Mouse (Mus musculus) MEL (cell line): ENCODE results near the gene Omd. TPM values are rescaled to one million over a fixed set of nuclear protein-coding genes. Genes with fewer than 3 reads are reported as not detected.
"Not testable (repeated sequence)": the region's sequence is repeated elsewhere in the genome, so short reads cannot be mapped to it uniquely, and the experiment has no call there.

Source experiments
- DNase-seq: peaks from one replicate; pipeline ENCODE4 v3.0.0; 2011; ENCODE audit warnings: low read depth, low spot score
- H3K27ac ChIP-seq: 2 replicates; pipeline ENCODE4 v1.5.1; 2012; ENCODE audit warnings: low read depth, mild to moderate bottlenecking, control low read depth, low read length, moderate library complexity; ENCODE audit not compliant: control insufficient read depth
- H3K27me3 ChIP-seq, 2 experiments: fragments of 150-350 bp in 1 of 2; sonication (generic) in 1 of 2; 2 replicates each; pipeline ENCODE4 v1.6.1; 2012; ENCODE audit warnings: low read length in 2 of 2, mild to moderate bottlenecking in 2 of 2, improper control_type of control experiment in 1 of 2, moderate library complexity in 1 of 2; ENCODE audit not compliant: insufficient read depth in 2 of 2, control insufficient read depth in 1 of 2
- H3K36me3 ChIP-seq, 2 experiments: 2 replicates each; pipeline ENCODE4 v1.6.1; 2012 to 2014; ENCODE audit warnings: low read length in 2 of 2, improper control_type of control experiment in 1 of 2, inconsistent platforms in 1 of 2, mild to moderate bottlenecking in 1 of 2; ENCODE audit not compliant: insufficient read depth in 2 of 2, control insufficient read depth in 1 of 2
- H3K4me1 ChIP-seq, 2 experiments: fragments of 150-350 bp in 1 of 2; sonication (generic) in 1 of 2; 2 replicates each; pipeline ENCODE4 v1.6.1; 2012; ENCODE audit warnings: low read length in 2 of 2, improper control_type of control experiment in 1 of 2, mild to moderate bottlenecking in 1 of 2; ENCODE audit not compliant: insufficient read depth in 2 of 2, control insufficient read depth in 1 of 2
- H3K4me3 ChIP-seq, 2 experiments: fragments of 150-350 bp in 1 of 2; sonication (generic) in 1 of 2; 2 replicates each; pipeline ENCODE4 v1.5.1; 2012; ENCODE audit warnings: low read depth in 2 of 2, low read length in 2 of 2, mild to moderate bottlenecking in 2 of 2, moderate library complexity in 2 of 2, control low read depth in 1 of 2, improper control_type of control experiment in 1 of 2; ENCODE audit not compliant: control insufficient read depth in 1 of 2, insufficient read depth in 1 of 2
- H3K79me2 ChIP-seq: 2 replicates; pipeline ENCODE4 v1.6.1; 2012; ENCODE audit warnings: mild to moderate bottlenecking, low read length, moderate library complexity; ENCODE audit not compliant: control insufficient read depth, poor library complexity, insufficient read depth
- H3K9ac ChIP-seq: 2 replicates; pipeline ENCODE4 v1.6.1; 2012; ENCODE audit warnings: low read depth, mild to moderate bottlenecking, control low read depth, low read length, moderate library complexity; ENCODE audit not compliant: control insufficient read depth, poor library complexity, severe bottlenecking
- H3K9me3 ChIP-seq: fragments of 150-350 bp; sonication (generic); replicated peaks from 2 replicates; pipeline ENCODE4 v1.6.1; 2012; ENCODE audit warnings: mild to moderate bottlenecking, low read length, improper control_type of control experiment, moderate library complexity; ENCODE audit not compliant: insufficient read depth
- CHD1 ChIP-seq: IDR thresholded peaks from 2 replicates; pipeline ENCODE4 v1.6.1; 2012; ENCODE audit warnings: low read depth, mild to moderate bottlenecking, inconsistent platforms, low read length, improper control_type of control experiment
- CHD2 ChIP-seq: IDR thresholded peaks from 2 replicates; pipeline ENCODE4 v1.6.1; 2011; ENCODE audit warnings: low read length, improper control_type of control experiment
- ELF1 ChIP-seq: IDR thresholded peaks from 2 replicates; pipeline ENCODE4 v1.6.1; 2014; ENCODE audit warnings: low read depth, mild to moderate bottlenecking, inconsistent platforms, low read length, improper control_type of control experiment, moderate library complexity
- GABPA ChIP-seq: IDR thresholded peaks from 2 replicates; pipeline ENCODE4 v1.6.1; 2012; ENCODE audit warnings: low read depth, mild to moderate bottlenecking, inconsistent platforms, low read length, improper control_type of control experiment, moderate library complexity
- GATA1 ChIP-seq: IDR thresholded peaks from 2 replicates; pipeline ENCODE4 v1.6.1; 2011; ENCODE audit warnings: low read depth, low read length, improper control_type of control experiment
- HCFC1 ChIP-seq: IDR thresholded peaks from 2 replicates; pipeline ENCODE4 v1.6.1; 2012; ENCODE audit warnings: low read depth, mild to moderate bottlenecking, inconsistent platforms, low read length, improper control_type of control experiment, moderate library complexity
- JUND ChIP-seq: IDR thresholded peaks from 2 replicates; pipeline ENCODE4 v1.6.1; 2011; ENCODE audit warnings: low read depth, mild to moderate bottlenecking, improper control_type of control experiment, low read length
- MAX ChIP-seq: IDR thresholded peaks from 2 replicates; pipeline ENCODE4 v1.6.1; 2011; ENCODE audit warnings: low read length, improper control_type of control experiment
- MXI1 ChIP-seq: IDR thresholded peaks from 2 replicates; pipeline ENCODE4 v1.6.1; 2011; ENCODE audit warnings: mild to moderate bottlenecking, low read depth, low read length, improper control_type of control experiment
- MYC ChIP-seq: IDR thresholded peaks from 2 replicates; pipeline ENCODE4 v1.6.1; 2011; ENCODE audit warnings: low read depth, mild to moderate bottlenecking, low read length, improper control_type of control experiment, moderate library complexity
- NELFE ChIP-seq: IDR thresholded peaks from 2 replicates; pipeline ENCODE4 v1.6.1; 2011; ENCODE audit warnings: low read depth, low read length, improper control_type of control experiment
- POLR2A ChIP-seq, 2 experiments: IDR thresholded peaks; 2 replicates each; pipeline ENCODE4 v1.6.1; 2011 to 2012; ENCODE audit warnings: low read length in 2 of 2, mild to moderate bottlenecking in 2 of 2, control low read depth in 1 of 2, improper control_type of control experiment in 1 of 2, low read depth in 1 of 2, moderate library complexity in 1 of 2; ENCODE audit not compliant: control insufficient read depth in 1 of 2, insufficient read depth in 1 of 2, poor library complexity in 1 of 2
- POLR2AphosphoS5 ChIP-seq: IDR thresholded peaks from 2 replicates; pipeline ENCODE4 v1.6.1; 2012; ENCODE audit warnings: low read depth, borderline replicate concordance, mild to moderate bottlenecking, inconsistent platforms, low read length, moderate library complexity, mixed read lengths
- RAD21 ChIP-seq: IDR thresholded peaks from 2 replicates; pipeline ENCODE4 v1.6.1; 2011; ENCODE audit warnings: mild to moderate bottlenecking, low read depth, low read length, improper control_type of control experiment
- RCOR1 ChIP-seq: IDR thresholded peaks from 2 replicates; pipeline ENCODE4 v1.6.1; 2012; ENCODE audit warnings: low read depth, mild to moderate bottlenecking, inconsistent platforms, low read length, improper control_type of control experiment
- SIN3A ChIP-seq: IDR thresholded peaks from 2 replicates; pipeline ENCODE4 v1.6.1; 2012; ENCODE audit warnings: low read length, improper control_type of control experiment, inconsistent platforms
- TAL1 ChIP-seq: IDR thresholded peaks from 2 replicates; pipeline ENCODE4 v1.6.1; 2012; ENCODE audit warnings: mild to moderate bottlenecking, inconsistent platforms, low read length, moderate library complexity, mixed read lengths
- TCF12 ChIP-seq: IDR thresholded peaks from 2 replicates; pipeline ENCODE4 v1.6.1; 2014; ENCODE audit warnings: low read depth, mild to moderate bottlenecking, inconsistent platforms, low read length, improper control_type of control experiment, moderate library complexity
- USF2 ChIP-seq, 2 experiments: IDR thresholded peaks; 2 replicates each; pipeline ENCODE4 v1.6.1; 2011 to 2012; ENCODE audit warnings: improper control_type of control experiment in 2 of 2, low read length in 2 of 2, borderline replicate concordance in 1 of 2, inconsistent platforms in 1 of 2, low read depth in 1 of 2, mild to moderate bottlenecking in 1 of 2; ENCODE audit not compliant: insufficient read depth in 1 of 2
- ZC3H11A ChIP-seq: IDR thresholded peaks from 2 replicates; pipeline ENCODE4 v1.6.1; 2012; ENCODE audit warnings: low read depth, mild to moderate bottlenecking, inconsistent platforms, low read length, improper control_type of control experiment
- ZKSCAN1 ChIP-seq: IDR thresholded peaks from 2 replicates; pipeline ENCODE4 v1.6.1; 2012; ENCODE audit warnings: low read depth, mild to moderate bottlenecking, inconsistent platforms, low read length, improper control_type of control experiment, moderate library complexity
- ZMIZ1 ChIP-seq: IDR thresholded peaks from 2 replicates; pipeline ENCODE4 v1.6.1; 2012; ENCODE audit warnings: low read depth, mild to moderate bottlenecking, inconsistent platforms, low read length, improper control_type of control experiment, moderate library complexity
- polyA plus RNA-seq, 2 experiments: library from polyadenylated mRNA; stranded (reverse) in 1 of 2; unstranded in 1 of 2; fragments of >175 nt in 1 of 2; fragments of >200 nt in 1 of 2; gene quantifications; 2 replicates each; pipeline versions ENCODE4 v1.2.1 to v1.2.4; 2012; ENCODE audit warnings: low replicate concordance in 2 of 2, low read depth in 1 of 2; ENCODE audit not compliant: insufficient read length in 2 of 2, insufficient read depth in 1 of 2, missing spikeins in 1 of 2
- total RNA-seq: library from RNA; depleted of rRNA; stranded (reverse); fragments of 300-350 nt; gene quantifications from 2 replicates; pipeline ENCODE4 v1.2.3, GENCODE M21; 2012

Omd gene
- total and polyA plus RNA-seq, 3 experiments = 0.04 to 4.1 TPM; not detected in 1

- H3K9me3 ChIP-seq = no peaks in the 10 kb centered on the region
- TF ChIP-seq TAL1 (no peak), RCOR1 (no peak), CHD1 (no peak), ZMIZ1 (no peak), JUND (no peak), CHD2 (no peak), RAD21 (no peak), ELF1 (no peak), MAX (no peak), POLR2AphosphoS5 (no peak), ZC3H11A (no peak), GATA1 (no peak), USF2 (IDR thresholded peaks at IDR 0.05; ENCODE audit: borderline replicate concordance in 1 of 2, insufficient read depth in 1 of 2, low read depth in 1 of 2, low read length in 2 of 2) (no peak), SIN3A (no peak), MYC (no peak), NELFE (no peak)
- no peak overlapping the region for H3K27ac ChIP-seq
- peaks cover 0 to 7% of the 10 kb centered on the region in 2 experiments; a peak in 2 of 4 replicates for H3K36me3 ChIP-seq
- no peak overlapping the region for H3K9ac ChIP-seq
- no peak for DNase-seq
- H3K4me3 ChIP-seq = no peak overlapping the region
- no peaks in the 10 kb centered on the region for H3K27me3 ChIP-seq
- peaks cover 2 to 8% of the 10 kb centered on the region in 2 experiments; a peak in 2 of 4 replicates for H3K4me1 ChIP-seq
- no peaks in the 10 kb centered on the region for H3K79me2 ChIP-seq
Measured at GRCm38 (mm10) chr13:49586062-49586461, 3.8 kb downstream of the Omd start.

- not testable (repeated sequence) for H3K36me3 ChIP-seq, DNase-seq, H3K4me3 ChIP-seq, H3K27me3 ChIP-seq, H3K4me1 ChIP-seq, H3K27ac ChIP-seq, H3K79me2 ChIP-seq, H3K9ac ChIP-seq, H3K9me3 ChIP-seq
Measured at GRCm38 (mm10) chr13:49602541-49602940, 20.3 kb downstream of the Omd start.

DNA sequence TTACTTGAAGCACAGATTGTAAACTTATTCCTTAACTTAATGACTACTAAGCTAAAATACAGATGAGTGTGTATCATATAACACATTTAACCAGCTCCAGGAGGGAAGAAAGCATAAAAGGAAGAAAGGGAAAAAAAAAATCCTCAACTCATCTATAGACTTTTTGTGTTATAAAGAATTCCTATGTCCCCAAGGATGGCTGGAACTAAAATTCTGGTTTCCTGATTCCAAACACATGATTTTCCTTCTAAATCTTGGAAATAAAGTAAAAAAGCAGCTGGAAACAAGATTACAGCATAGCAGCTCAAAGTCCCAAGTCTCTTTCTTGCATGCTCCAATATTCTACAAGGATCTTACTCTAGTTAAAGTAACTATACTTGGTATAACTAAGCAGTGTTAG lies 21.3 kb downstream of the Omd start:
- no peak for DNase-seq
- no peaks in the 10 kb centered on the region for H3K36me3 ChIP-seq
- H3K9me3 ChIP-seq = no peaks in the 10 kb centered on the region
- no peaks in the 10 kb centered on the region for H3K27me3 ChIP-seq
- no peak overlapping the region for H3K9ac ChIP-seq
- no peaks in the 10 kb centered on the region for H3K4me1 ChIP-seq
- TF ChIP-seq CHD2 = no peak
- no peak for TF ChIP-seq POLR2A (IDR thresholded peaks at IDR 0.05; ENCODE audit: control insufficient read depth in 1 of 2, insufficient read depth in 1 of 2, low read depth in 1 of 2, low read length in 2 of 2, poor library complexity in 1 of 2)
- no peak for TF ChIP-seq GABPA
- no peak for TF ChIP-seq TCF12
- TF ChIP-seq POLR2AphosphoS5 = no peak
- no peak for TF ChIP-seq HCFC1
- no peak for TF ChIP-seq ZKSCAN1
- no peak for TF ChIP-seq MXI1
- no peaks in the 10 kb centered on the region for H3K79me2 ChIP-seq
- no peak overlapping the region for H3K27ac ChIP-seq
- no peak overlapping the region for H3K4me3 ChIP-seq
